Mouse (Mus musculus): ENCODE results near the gene Rab1b.
"Not testable (repeated sequence)": the region's sequence is repeated elsewhere in the genome, so short reads cannot be mapped to it uniquely, and the experiment has no call there.

Gene Rab1b

DNA sequence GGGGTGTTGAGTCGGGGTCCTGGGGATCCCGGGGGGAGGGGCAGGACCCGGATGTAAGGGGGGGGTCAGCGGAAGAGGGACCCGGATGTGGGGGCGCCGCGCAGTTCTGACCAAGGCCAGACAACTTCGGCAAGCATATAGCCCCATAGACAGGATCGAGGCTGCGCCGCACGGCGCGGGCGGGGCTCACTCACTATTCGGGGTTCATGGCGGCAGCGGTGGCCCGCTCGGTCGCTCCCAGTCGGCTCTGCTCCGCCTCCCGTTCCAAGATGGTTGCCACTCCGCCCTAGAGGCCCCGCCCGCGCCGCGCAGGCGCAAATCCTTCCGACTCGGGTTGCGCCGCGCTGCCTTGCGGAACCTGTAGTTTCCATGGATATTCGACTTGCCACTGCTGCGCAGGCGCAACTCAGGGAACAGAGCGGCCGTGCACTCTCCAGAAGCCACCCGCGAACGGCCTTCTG lies at the start of gene Rab1b:
Gene Rab1b (minus strand): TSS at position 342 of the 461 bp plus-strand sequence.
- DNase-seq (ENCODE audit: inconsistent ontology term): peak; percentile 99

DNA sequence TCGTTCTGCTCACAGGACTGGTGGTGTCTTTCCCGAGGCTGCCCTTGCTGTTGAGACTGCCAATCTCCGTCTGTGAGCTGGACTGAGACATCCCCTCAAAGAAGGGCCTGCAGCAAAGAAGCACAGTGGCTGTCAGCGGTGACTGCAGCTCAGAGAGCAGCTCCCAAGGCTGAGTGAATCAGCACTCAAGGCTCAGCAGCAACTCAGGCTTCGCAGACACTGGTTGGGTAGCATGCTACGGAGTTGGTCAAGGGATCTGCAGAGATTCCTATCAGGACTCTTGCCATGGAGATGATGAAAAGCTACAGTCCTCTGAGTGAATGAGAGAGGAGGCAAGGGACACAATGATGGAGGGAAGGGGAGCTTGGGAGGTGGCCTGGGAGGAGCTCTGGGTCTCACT lies 45.4 kb upstream of the Rab1b start:
- no peak for DNase-seq (ENCODE audit: inconsistent ontology term)

DNA sequence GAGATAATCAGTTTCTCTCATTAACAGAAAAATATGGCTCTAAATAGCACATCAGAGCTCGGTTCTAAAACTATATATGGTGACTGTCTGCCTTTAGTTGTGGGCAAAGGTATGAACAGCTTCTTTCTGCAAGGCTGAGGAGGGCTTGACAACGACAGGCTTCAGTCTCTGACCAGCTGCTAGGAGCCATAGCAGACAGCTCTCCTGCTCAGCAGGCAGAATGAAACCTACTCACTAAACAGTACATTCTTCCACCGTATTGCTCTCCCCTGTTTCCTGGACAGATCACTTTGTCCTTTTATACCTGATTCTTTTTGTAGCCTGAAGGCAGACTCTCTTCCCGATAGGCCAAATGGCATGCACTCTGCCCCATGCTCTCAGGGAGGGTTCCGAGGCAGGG lies 44.9 kb upstream of the Rab1b start:
- no peak for DNase-seq (ENCODE audit: inconsistent ontology term)

GRCm38 (mm10) chr19:5151331-5151730 lies 44.5 kb upstream of the Rab1b start:
- peak; percentile 21 for DNase-seq (ENCODE audit: inconsistent ontology term)

GRCm38 (mm10) chr19:5150358-5150757 lies 43.5 kb upstream of the Rab1b start:
- no peak for DNase-seq (ENCODE audit: inconsistent ontology term)

GRCm38 (mm10) chr19:5149041-5149440 lies 42.2 kb upstream of the Rab1b start:
- not testable (repeated sequence) for DNase-seq (ENCODE audit: inconsistent ontology term)

DNA sequence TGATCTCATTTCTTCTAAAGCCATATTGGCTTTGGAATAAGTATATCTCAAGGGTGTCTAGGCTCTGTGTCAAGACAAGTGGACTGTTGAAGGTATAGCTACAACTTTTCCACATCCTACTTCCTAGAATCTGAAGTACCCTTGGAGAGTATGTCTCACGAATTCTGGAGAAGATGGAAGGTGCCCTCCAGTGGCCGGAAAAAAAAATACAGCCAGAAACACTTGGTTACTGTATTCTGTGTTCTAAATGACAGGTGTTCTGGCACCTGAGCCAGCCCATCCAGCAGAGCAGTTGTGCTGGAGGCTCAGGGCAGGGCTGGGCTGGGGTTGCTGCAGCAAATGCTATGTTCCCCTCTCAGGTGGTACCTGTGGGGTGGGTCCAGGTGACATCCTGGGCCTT lies 32.8 kb upstream of the Rab1b start:
- DNase-seq (ENCODE audit: inconsistent ontology term): peak; percentile 42

- DNase-seq (ENCODE audit: inconsistent ontology term): no peak
These were observed 24.4 kb upstream of the Rab1b start for GRCm38 (mm10) chr19:5131237-5131636.

- no peak for DNase-seq (ENCODE audit: inconsistent ontology term)
These were observed 22.9 kb upstream of the Rab1b start for GRCm38 (mm10) chr19:5129770-5130169.

- no peak for DNase-seq (ENCODE audit: inconsistent ontology term)
These were observed 17.3 kb upstream of the Rab1b start for GRCm38 (mm10) chr19:5124055-5124614.

- DNase-seq (ENCODE audit: inconsistent ontology term): no peak
These were observed 16.4 kb upstream of the Rab1b start for GRCm38 (mm10) chr19:5123241-5123640.

DNA sequence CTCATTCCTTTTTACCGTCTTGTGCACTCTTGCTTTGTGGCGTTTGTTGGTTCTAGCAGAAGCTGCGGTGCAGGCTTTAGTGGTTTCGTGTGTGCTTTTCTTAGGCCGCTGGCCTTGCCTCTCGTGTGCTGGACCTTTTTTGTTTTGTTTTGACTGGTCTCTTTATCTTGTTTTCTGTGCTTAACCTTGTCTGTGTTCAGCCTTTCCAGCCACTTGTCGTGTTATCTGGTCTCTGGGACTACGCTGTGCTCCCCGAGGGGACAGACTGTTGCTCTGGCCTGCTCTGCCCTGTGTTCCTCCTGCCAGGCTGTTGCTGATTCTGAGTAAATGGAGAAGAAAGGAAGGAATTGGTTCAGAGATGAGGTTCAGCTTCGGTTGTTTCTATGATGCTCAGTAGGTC lies 15.6 kb upstream of the Rab1b start:
- DNase-seq (ENCODE audit: inconsistent ontology term): no peak

DNA sequence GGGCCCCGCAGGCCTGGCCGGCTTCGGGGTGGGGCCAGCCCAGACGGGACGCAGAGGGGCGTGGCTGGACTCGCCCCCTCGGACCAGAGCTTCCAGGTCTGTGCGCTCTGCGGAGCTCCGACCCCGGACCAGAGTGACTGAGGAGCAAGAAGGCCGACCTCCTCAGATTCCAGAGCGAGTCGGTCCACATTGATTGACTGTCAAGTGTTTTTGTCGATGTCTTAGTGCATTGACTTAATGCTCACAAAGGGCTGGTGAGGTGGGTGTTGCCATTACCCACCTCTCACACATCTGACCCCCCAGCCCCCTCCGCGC lies 11.5 kb upstream of the Rab1b start, which contains the start of gene Klc2:
Gene Klc2 (minus strand): TSS at position 177 of the 315 bp plus-strand sequence.
- DNase-seq (ENCODE audit: inconsistent ontology term): no peak

- peak; percentile 93 for DNase-seq (ENCODE audit: inconsistent ontology term)
These were observed 10.9 kb upstream of the Rab1b start for GRCm38 (mm10) chr19:5117494-5118383.

- DNase-seq (ENCODE audit: inconsistent ontology term): no peak
These were observed 6.9 kb upstream of the Rab1b start for GRCm38 (mm10) chr19:5113783-5114182.

DNA sequence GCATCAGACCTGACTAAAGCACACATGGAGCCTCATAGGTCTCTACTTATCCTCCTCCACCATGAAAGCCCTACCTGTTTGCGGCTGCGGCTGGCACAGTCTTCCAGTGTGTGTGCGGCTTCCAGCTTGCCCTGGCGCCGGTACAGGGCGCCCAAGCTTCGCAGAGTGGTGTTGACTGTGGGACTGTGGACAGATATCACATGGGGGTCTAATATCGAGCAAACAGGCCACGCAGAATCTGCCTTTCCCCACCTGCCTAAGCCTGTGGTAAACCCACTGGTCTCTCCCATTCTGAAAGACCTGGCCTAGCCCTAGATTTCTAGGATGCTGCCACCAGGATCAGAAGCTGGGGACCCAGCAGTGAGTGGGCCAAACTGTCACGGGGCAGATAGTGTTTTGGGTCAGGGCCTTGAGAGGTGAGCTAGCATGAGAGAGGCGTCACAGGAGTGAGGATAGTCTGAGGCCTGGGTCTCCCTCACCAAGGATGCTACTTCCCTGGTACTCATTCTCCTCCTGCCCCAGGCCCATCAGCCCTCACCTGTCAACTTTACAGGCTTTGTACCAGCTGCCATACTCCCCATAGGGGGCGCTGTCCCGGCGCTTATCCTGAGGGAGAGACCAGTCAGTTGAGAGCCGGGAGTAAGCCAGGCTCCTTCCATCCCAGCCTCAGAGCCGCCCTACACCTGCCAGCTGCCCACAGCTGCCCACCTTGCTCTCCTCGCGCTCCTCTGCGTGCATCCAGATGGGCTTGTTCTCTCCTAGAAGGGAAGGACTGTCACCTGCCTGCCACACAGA lies 3.0 kb upstream of the Rab1b start:
- DNase-seq (ENCODE audit: inconsistent ontology term): no peak

DNA sequence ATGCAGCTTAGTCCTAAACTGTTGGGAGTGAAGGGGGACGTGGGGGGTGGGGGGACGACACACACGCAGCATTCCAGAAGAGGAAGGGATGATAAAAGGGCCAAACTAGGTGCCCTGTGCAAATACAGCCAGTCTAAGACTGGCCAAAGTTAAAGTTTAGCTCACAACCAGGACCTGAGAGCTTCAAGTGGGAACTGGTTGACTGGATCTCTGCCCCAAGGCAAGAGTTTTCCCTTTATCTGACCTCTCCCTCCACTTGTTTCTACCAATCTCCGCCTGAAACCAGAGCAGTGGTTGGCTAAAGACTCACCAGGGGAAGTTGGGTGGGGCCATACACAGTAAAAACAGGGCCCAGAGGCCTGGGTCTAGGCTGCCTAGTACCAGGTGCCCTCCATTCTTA lies 1.8 kb upstream of the Rab1b start:
- DNase-seq (ENCODE audit: inconsistent ontology term): no peak

DNA sequence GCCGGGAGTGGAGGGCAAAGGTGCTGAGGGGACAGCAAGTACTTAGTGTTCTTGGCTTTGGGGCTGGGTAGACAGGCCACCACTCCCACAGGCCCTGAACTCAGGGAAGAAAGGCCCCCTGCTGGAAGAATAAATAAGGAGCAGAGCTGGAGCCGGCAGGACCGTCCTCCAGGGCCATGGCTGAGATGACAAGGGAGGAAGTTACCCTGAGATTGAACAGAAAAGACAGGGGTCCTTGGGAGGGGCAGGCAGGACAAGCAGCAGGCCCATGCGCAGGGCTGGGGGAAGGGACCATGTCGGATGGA lies 1.4 kb upstream of the Rab1b start:
- no peak for DNase-seq (ENCODE audit: inconsistent ontology term)

DNA sequence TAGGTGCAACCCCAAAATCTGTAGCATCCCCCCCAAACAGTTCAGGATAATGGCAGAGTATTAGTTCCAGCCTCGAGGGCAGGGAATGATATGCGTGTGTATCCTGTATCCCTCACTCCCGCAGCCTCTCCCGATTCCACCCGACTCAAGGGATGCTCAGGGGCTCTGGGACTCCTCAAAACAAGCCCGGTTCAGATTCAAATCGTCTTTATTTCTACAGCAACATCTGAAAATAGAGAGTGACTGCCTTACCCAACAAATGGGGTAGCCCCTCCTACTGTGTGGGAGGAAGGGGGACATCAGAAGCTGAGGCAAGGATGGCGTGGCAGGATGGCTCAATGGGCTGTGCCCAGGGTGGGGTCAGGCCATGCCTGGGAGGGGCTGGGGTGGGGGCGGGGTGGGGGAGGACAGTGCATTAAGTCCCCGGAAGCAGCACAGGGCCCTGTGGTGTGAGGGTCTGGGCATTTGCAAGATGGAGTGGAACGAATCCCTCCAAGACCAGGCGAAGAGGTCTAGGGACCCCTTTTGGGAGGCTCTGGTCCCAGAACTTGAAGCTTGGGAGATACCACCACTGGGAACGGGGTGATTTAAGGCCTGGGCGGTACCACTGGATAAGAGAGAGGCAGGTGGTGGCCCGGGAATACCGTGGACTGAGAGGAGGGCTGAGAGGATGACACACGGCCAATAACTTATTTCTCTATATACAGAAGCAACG lies 841 bp upstream of the Rab1b start:
- no peak for DNase-seq (ENCODE audit: inconsistent ontology term)

- DNase-seq (ENCODE audit: inconsistent ontology term): no peak
These were observed 798 bp downstream of the Rab1b start for GRCm38 (mm10) chr19:5106074-5106473.

DNA sequence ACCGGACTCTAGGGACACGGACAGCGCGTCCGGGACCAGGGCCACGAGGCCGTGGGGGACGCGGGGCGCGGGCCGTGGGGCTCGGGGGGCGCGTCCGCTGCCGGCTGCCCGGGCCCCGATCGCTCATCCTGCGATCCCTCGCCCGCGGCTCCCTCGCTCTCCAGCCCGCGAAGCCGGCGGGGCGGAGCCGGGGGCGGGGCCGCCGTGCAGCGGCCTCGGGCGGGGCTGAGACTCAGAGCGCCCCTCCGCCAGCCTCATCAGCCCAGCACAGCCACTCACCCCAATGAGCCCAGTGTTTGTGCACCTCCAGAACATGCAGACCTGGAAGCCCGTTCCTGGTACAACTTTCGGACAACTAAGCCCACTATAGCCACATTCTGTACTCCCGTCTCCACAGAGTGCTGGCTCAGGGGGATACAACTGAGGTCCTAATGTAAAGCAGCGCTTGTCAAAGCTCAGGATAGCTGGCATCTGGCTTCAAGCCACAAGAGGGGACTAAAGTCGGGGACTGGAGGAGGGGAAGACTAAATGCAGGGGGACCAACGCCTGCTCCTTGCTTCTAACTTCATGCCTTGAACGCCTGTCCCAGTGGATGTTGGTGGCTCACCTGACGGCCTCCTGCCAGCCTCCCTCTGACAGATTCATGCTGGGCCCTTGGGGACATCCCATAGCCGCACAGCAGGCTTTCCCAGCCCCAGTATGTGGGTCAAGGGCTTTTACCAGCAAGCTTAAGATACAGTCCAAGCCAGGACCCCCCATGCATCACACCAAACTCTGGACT lies 8.3 kb downstream of the Rab1b start, which contains the start of gene Cnih2:
Gene Cnih2 (minus strand): TSS at position 159 of the 781 bp plus-strand sequence.
- peak; percentile 68 for DNase-seq (ENCODE audit: inconsistent ontology term)
